Mouse (Mus musculus) brain, embryonic 14.5 days (tissue): Measurements from ENCODE around the gene Mxra7. TPM values are rescaled to one million over a fixed set of nuclear protein-coding genes. Genes with fewer than 3 reads are reported as not detected.
A peak's percentile ranks its signal among the peaks of the same experiment; 100 is the strongest.

Source experiments
- DNase-seq: peaks from one replicate; pipeline ENCODE4 v3.0.0-alpha.2; 2011; ENCODE audit warnings: low read depth
- CTCF ChIP-seq: fragments of 200-500 bp; IDR thresholded peaks from 2 replicates; pipeline ENCODE4 v1.5.1; 2012; ENCODE audit warnings: inconsistent platforms, mild to moderate bottlenecking, moderate library complexity, borderline replicate concordance; ENCODE audit not compliant: insufficient read depth, insufficient read length; ENCODE audit errors: extremely low read depth
- POLR2A ChIP-seq: fragments of 200-500 bp; IDR thresholded peaks from 2 replicates; pipeline ENCODE4 v1.6.1; 2012; ENCODE audit warnings: mild to moderate bottlenecking, inconsistent platforms, borderline replicate concordance; ENCODE audit not compliant: poor library complexity, insufficient read depth, insufficient read length, severe bottlenecking; ENCODE audit errors: extremely low read depth
- polyA plus RNA-seq: library from polyadenylated mRNA; depleted of rRNA; stranded (reverse); fragments of >200 nt; gene quantifications from 2 replicates; pipeline ENCODE4 v1.2.3, GENCODE M21; 2012

The Mxra7 gene
- polyA plus RNA-seq, 1 experiment, result 30.5 TPM

GRCm38 (mm10) chr11:116822215-116822614 lies 5.6 kb downstream of the Mxra7 start:
- TF ChIP-seq POLR2A (no peak), CTCF (no peak)
- no peak for DNase-seq

GRCm38 (mm10) chr11:116821057-116821940 lies 6.5 kb downstream of the Mxra7 start:
- no peak for TF ChIP-seq CTCF
- no peak for TF ChIP-seq POLR2A
- no peak for DNase-seq

- TF ChIP-seq POLR2A (no peak), CTCF (no peak)
- no peak for DNase-seq
These were observed 7.8 kb downstream of the Mxra7 start for GRCm38 (mm10) chr11:116819932-116820593.

- DNase-seq, result no peak
These were observed 9.1 kb downstream of the Mxra7 start for GRCm38 (mm10) chr11:116818722-116819121.

GRCm38 (mm10) chr11:116817567-116817966 lies 10.3 kb downstream of the Mxra7 start:
- TF ChIP-seq CTCF (no peak), POLR2A (no peak)

More at GRCm38 (mm10) chr11:116818722-116819121, 9.1 kb downstream of the Mxra7 start:
- TF ChIP-seq CTCF, result no peak
- TF ChIP-seq POLR2A, result no peak

GRCm38 (mm10) chr11:116816769-116817168 lies 11.1 kb downstream of the Mxra7 start:
- no peak for DNase-seq
- TF ChIP-seq CTCF (no peak), POLR2A (no peak)

More at GRCm38 (mm10) chr11:116817567-116817966, 10.3 kb downstream of the Mxra7 start:
- no peak for DNase-seq

GRCm38 (mm10) chr11:116814884-116815415 lies 12.9 kb downstream of the Mxra7 start:
- TF ChIP-seq POLR2A (no peak), CTCF (no peak)
- DNase-seq, result peak; percentile 44

GRCm38 (mm10) chr11:116814076-116814883 lies 13.6 kb downstream of the Mxra7 start:
- peak; percentile 85 for DNase-seq
- no peak for TF ChIP-seq POLR2A
- no peak for TF ChIP-seq CTCF

GRCm38 (mm10) chr11:116813610-116814009 lies 14.2 kb downstream of the Mxra7 start:
- DNase-seq, result no peak
- TF ChIP-seq POLR2A (no peak), CTCF (no peak)

GRCm38 (mm10) chr11:116812793-116813529 lies 14.9 kb downstream of the Mxra7 start:
- DNase-seq, result peak; percentile 92
- no peak for TF ChIP-seq POLR2A
- TF ChIP-seq CTCF, result peak; percentile 30; the same call in 1 of the 2 replicates
